Mouse (Mus musculus): ENCODE measurements at regions not wholly inside any gene's neighbourhood (a gene's known extent, or its start where the extent isn't known, plus 50 kb on each side); places are given as distances from the start of the nearest gene placed in this dataset.
"Not testable (repeated sequence)": the region's sequence is repeated elsewhere in the genome, so short reads cannot be mapped to it uniquely, and the experiment has no call there.

GRCm38 (mm10) chr12:70631281-70631680 lies 178.4 kb downstream of the Tmx1 start:
- DNase-seq, result no peak

GRCm38 (mm10) chr12:70633194-70633593 lies 180.3 kb downstream of the Tmx1 start:
- no peak for DNase-seq

DNA sequence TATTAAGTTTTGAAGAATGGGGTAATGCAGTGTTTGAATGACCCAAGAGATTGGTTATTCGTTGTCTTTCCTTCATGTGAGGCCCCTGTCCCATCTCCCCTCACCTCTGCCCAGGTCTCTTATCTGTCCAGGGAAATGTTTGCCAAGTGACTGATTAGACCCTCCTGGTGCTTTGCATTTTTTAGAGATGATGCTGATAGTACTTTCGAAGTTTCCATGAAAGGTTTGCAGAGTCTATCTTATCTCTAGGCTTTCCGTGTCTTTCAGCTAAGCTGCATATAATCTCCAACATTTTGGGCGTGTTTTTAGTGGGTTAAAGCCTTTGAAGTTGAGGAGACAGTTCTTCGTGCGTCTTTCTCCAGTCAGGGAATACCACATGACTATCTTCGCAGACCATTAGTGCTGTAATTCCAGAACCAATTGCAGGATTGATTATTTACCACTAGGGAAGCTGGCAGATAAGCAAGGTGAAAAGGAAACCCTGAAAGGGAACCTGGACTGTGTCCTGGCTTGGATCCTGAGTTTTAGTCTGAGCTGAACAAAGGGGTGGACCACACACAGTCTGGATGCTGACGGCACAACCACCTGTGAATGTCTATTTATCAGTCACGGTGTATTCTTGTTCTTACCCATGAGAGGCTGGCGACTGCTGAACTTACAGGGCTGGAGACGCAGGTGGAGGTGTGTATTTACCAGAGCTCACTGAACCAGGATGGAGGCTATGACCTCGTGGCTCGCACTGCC lies 180.9 kb downstream of the Tmx1 start:
- no peak for DNase-seq

- DNase-seq, result no peak
Measured at GRCm38 (mm10) chr12:70635997-70636396, 183.1 kb downstream of the Tmx1 start.

GRCm38 (mm10) chr12:70640186-70640585 lies 185.1 kb upstream of the Frmd6 start:
- DNase-seq, result no peak

- no peak for DNase-seq
Measured at GRCm38 (mm10) chr12:70644910-70645309, 180.4 kb upstream of the Frmd6 start.

DNA sequence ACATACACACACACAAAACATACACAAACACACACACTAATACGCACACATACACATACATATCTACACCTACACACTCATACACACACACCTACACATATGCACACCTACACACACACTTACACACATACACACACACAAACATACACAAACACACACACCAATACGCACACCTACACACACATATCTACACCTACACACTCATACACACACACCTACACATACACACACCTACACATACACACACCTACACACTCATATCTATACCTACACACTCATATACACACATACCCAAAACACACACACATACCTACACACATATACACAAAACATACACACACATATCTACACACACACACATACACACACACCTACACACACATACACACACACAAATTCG lies 179.9 kb upstream of the Frmd6 start:
- no peak for DNase-seq

DNA sequence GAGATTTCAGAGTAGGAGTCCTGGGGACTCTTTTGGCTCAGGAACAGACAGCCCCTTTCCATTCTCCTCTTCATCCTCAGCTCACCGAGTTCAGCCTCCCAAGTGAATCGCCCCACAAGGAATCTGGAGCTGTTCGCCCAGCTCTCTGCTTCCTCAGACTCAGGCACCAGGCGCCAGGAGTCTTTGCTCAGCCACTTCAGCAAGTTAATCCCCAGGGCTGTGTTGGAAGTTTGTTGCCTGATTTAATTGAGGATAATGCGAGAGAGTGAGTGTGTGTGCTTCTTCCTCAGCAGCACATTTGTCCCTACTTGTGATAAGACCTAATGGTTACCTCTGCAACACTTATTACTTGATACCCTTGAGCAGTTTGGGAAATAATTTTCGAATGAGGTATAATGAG lies 177.8 kb upstream of the Frmd6 start:
- DNase-seq, result no peak

DNA sequence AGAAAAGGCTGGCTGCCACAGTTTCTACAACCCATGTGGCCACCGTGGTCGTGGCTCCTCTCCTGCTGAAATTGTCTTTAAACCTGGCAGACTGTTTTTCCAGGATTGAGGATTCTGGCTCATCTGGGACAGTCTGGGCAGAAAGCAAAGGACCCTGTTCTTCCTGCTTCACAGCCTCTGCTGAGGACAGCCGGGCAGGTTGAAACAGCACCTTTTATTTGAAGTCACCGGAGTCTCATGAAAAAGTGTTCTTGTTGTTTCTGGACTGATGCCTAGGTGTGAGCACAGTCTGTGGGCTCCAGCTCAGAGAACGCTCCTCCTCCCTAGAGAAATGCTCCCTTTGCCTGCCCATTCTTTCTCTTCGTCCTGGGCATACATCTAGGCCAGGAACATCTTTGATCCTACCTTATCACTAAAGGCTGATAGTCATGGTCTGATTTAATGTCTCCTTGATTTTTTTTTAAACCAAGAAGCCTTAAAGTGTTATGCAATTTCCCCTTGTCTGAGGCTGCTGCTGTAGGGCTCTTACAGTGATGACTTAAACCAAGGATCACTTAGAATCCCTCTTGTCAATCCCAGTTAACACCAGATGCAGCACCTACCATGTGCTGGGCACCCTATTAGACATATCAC lies 177.0 kb upstream of the Frmd6 start:
- no peak for DNase-seq

- no peak for DNase-seq
Measured at GRCm38 (mm10) chr12:70648812-70649188, 176.5 kb upstream of the Frmd6 start.

GRCm38 (mm10) chr12:70649691-70650090 lies 175.6 kb upstream of the Frmd6 start:
- DNase-seq, result no peak

- no peak for DNase-seq
Measured at GRCm38 (mm10) chr12:70650470-70650869, 174.8 kb upstream of the Frmd6 start.

- DNase-seq, result no peak
Measured at GRCm38 (mm10) chr12:70652751-70653150, 172.6 kb upstream of the Frmd6 start.

- DNase-seq, result no peak
Measured at GRCm38 (mm10) chr12:70653971-70654370, 171.3 kb upstream of the Frmd6 start.

DNA sequence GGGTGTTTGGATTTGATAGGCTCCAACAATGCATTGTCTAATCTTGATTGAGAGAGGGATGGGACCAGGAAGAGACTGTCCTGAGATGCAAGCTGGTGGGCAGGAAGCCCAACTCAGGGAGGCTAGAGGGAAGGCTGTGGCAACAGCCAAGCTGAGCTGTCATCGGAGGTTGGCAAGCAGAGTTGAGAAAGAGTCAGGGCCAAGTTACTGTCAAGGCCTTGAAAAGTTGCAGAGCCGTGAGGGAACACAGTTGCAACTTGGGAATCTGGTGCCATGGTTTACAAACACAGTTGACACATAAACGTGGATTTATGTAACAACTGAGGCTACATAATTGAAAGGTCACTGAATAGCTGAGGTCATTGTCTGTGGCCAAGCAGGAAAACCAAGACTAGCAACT lies 170.8 kb upstream of the Frmd6 start:
- peak; percentile 57 for DNase-seq

DNA sequence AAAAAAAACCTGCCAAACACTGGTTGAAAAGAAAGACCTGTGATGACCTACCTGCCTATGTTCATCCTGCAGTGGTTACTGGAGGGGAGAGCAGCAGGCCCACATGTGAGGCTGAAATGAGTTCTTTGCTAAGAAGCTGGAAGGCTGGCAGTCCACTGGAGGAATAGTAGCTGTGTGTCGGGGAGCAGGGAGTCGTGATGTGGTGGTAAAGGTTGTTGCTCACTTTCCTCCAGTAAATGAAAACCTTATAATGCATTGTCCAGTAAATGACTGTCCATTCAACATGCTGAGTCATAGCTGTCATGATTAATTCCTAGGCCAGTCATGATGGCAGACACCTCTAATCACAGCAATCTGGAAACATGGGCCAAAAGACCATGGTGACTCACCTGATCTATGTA lies 169.9 kb upstream of the Frmd6 start:
- DNase-seq, result no peak

DNA sequence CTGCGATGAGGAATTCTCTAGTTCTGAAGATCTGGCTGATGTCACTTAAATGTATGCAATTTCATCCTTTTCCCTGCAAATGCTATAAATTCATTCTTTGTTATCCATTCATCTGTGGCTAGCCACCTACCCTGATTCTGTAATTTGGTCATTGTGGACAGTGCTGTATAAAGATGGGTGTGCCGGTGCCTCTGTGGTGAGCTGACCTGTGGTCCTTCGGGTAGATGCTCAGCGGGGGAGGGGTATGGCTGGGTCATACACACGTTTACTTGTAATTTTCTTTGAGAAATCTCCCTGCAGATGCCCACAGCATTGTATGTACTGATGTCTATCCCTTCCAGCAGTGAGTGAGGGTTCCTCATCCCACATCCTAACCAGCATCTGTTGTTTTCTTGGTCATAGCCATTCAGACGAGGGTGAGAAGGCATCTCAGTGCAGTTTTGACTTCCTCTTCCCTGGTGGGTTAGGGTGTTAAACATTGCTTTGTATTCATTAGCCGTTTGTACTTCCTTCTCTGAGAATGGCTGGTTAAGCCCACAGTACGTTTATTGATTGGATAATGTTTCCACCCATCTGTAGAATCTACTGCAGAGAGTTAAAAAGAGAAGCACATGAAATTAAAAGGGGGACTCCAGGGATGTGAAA lies 169.3 kb upstream of the Frmd6 start:
- DNase-seq, result no peak

- no peak for DNase-seq
Measured at GRCm38 (mm10) chr12:70656805-70657492, 168.4 kb upstream of the Frmd6 start.

- no peak for DNase-seq
Measured at GRCm38 (mm10) chr12:70657493-70657810, 167.9 kb upstream of the Frmd6 start.

DNA sequence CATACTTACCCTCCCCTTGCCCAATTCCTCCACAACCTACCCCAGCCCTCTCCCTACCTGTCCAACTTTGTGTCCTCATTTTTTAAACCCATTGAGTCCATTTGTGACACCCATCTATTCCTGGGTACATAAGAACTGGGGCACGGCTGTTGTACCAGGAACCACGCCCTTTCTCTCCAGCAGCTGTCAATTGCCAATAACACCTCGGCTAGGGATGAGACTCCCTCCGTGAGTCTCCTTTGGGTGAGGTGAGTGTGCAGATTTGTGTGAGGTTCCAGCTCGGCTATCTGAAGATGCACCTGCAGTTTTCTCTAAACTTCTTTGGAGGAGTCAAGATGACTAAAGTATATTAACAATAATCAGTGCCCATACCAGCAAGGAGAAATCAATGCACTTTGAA lies 167.2 kb upstream of the Frmd6 start:
- no peak for DNase-seq

GRCm38 (mm10) chr12:70660388-70660787 lies 164.9 kb upstream of the Frmd6 start:
- no peak for DNase-seq

DNA sequence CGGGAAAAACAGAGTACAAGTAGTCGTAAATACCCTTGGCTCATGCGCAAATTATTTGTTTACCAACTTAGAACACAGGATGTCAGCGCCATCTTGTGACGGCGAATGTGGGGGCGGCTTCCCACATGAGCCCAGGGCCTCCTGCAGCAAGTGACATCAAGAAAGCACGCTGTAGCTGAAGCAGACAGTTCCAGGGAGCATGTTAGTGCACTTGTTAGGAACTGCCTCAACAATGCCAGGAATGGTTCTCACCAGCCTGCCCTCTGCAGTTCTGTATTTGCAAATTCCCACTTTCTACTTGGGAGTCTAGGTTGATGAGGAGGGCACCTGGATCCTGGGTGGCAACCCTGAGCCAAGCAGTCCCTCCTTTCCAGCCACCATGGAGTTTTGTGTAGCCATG lies 157.2 kb upstream of the Frmd6 start:
- DNase-seq, result not testable (repeated sequence)

- no peak for DNase-seq
Measured at GRCm38 (mm10) chr12:70672115-70672514, 153.2 kb upstream of the Frmd6 start.

DNA sequence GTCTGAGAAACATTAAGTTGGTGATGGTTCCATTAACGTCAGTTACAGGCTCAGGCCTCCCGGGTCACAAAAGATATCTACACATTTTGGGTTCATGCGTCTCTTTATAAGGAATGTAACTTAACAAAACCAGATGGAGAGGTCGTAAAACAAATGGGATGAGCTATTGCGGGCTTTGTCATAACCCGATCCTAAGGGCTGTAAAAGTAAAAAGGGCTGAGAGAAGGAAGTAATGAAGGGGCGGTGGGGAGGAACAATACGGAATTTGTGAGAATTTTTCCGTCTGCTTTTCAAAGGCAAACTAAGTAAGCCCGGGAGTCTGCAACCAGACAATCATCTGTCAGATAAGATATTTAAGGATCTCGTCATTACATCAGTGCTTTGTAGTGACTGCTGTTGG lies 152.1 kb upstream of the Frmd6 start:
- DNase-seq, result no peak

Measured in kidney, postnatal 10 days (tissue).